Mouse (Mus musculus) T-helper 1 cell (primary cell): ENCODE data around the gene Tpsab1.

ENCODE experiments used
- in situ Hi-C: fragments of 300-600 bp; cut with MboI, MseI; formaldehyde crosslinking; loops from one replicate; pipeline ENCODE4 v1.15.1; 2025; ENCODE audit warnings: high pct_unique_total_duplicates

Tpsab1 gene

DNA sequence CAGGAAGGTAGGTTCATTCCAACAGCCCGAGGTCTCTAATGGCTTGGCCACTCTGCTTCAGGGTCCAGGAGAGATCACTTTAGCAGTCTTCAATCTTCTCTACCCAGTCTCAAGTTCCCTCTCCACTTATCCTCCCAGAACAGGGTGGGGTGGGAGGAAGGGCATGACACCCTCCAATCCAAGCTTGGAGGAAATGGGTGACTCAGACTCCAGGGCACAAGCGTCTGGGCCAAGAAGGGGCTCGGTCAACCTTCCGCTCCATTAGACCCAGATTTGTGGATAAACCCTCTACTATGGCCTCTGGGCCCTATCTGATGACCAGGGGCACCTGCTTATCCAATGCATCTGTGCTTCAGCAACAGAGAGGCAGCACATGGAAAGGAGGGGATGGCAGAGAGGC is at the start of gene Tpsab1:
Gene Tpsab1, minus strand, starts transcription at position 101 of the 400 bp plus-strand sequence.
- in situ Hi-C loops, result loop anchor here (25.0 kb wide), 1 partner anchor 967 kb away; no protein-coding TSS in a partner anchor

DNA sequence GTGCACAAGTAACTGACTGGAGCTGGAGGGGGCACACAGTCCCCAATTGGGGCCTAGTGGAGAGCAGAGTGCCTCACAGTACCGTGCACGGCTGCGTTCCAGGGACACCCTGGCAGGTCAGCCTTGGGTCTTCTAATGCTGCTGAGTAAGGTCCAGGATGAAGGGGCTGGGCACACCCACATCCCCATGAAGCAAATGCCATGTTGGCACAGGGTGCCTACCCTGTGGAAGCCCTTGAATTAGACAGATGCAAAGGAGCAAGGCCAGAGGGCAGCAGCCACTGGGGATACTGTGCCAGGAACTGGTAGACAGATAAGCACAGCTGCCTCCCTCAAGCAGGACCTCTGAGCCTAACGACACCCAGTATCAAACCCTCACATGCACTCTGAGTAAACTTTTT is 49.2 kb upstream of the Tpsab1 start:
- in situ Hi-C loops, result loop anchor here (10.0 kb wide), 1 partner anchor 300 kb away; no protein-coding TSS in a partner anchor

DNA sequence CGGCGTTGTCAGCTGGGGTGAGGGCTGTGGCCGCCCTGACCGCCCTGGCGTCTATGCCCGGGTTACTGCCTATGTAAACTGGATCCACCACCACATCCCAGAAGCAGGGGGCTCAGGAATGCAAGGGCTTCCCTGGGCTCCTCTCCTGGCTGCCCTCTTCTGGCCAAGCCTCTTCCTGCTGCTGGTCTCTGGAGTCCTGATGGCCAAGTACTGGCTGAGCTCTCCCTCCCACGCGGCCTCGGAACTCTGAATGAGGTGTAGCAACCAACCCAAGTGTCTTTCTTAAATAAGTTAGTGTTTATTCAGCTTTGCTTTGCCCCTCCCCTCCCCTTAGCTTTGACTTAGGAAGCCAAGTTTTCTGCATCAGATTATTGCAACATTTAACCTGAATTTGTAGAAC is 28.6 kb upstream of the Tpsab1 start:
- in situ Hi-C loops, result loop anchor here (25.0 kb wide), 1 partner anchor 1463 kb away; the partner anchor contains the start of gene Nkx2-5

DNA sequence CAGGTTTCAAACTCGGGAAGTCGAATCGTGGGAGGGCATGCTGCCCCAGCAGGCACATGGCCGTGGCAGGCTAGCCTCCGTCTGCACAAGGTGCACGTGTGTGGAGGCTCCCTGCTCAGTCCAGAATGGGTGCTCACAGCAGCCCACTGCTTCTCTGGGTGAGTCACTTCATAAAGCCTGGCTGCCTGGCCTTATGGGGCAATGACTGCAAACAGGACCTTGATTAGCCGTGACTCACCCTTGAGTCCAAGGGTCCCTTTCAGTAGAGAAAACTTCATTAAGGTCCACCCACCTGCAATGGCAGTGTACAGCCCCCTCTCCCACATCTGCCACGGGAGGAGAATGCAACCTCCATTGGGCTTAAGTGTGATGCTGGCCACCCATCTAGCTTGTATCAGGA is 27.1 kb upstream of the Tpsab1 start:
- in situ Hi-C loops, result loop anchor here (25.0 kb wide), 1 partner anchor 1465 kb away; the partner anchor contains the start of gene Nkx2-5

DNA sequence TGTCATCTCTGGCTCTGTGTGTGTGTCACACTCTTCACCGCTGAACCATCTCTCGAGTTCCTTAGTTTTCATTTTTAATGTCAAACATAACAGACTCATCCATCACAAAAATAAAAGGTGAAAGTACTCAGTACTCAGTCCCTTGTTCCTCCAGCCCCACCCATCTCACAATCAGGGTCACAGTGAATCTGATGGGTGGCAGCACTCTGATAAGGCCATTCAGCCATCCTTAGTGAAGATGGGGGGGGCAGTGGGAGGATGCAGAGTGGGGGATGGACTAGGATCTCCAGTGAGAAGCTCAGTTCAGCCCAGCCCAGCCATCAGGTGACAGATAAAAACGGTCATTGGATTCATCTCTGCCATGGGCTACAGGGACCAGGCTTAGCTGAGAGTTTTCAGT is 23.6 kb upstream of the Tpsab1 start, which contains the start of gene Tpsg1:
Gene Tpsg1, plus strand, starts transcription at position 301 of the 400 bp plus-strand sequence.
- in situ Hi-C loops, result loop anchor here (25.0 kb wide), 1 partner anchor 1468 kb away; the partner anchor contains the start of gene Nkx2-5

DNA sequence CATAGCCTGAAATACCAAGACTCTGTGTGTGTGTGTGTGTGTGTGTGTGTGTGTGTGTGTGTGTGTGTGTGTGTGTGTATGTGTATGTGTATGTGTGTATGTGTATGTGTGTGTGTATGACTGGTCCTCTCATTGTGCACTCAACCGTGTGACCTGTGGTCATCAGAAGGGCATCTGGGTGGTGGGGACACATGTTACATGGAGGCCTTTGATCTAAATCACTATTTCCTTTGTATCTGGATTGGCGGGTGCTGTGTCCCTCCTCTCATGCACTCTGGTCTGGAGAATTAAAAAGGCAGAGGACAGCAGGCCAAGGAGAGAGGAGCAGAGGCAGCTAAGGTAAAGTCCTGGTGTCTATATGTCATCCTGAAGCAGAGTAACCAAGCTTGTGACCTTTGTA is 20.6 kb upstream of the Tpsab1 start, which contains the start of gene Tpsb2:
Gene Tpsb2, plus strand, starts transcription at position 301 of the 400 bp plus-strand sequence.
- in situ Hi-C loops, result loop anchor here (25.0 kb wide), 1 partner anchor 1471 kb away; the partner anchor contains the start of gene Nkx2-5

DNA sequence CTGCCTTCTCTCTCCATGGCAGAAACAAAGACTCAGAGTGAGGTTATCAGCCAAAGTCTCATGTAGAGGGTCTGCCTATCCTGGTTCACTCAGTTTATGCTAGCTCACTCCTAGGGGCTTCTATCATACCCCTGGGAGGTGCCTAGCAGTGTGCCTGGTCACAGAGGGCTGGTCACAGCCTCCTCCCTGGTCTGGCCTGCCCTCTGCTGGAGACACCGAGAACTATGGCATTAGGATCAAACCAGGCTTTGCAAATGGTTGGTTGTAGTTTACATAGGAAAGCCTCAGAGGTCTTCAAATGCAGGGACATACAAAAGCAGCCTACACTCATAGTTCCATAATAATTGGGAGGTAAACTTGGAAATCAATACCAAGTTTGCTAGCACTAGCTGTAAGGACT is 18.4 kb upstream of the Tpsab1 start:
- in situ Hi-C loops, result loop anchor here (25.0 kb wide), 1 partner anchor 1474 kb away; the partner anchor contains the start of gene Nkx2-5

DNA sequence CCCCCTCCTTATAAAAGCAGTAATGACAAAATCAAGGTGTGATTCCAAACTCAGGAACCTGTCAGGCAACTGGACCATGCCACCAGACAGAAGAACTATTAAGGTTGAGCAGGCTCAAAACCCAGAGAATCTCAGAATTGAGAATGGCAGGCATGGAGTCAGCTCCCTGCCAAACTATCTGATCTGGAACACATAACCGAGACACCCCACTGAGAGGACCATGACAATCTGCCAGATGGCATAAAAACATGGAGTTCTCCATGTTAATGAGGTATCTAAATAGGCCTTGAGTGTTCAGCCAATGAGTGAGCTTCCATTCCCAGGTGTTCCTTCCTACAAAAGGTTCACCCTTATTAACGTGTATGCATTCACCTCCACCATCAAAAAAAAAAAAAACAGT is 15.9 kb upstream of the Tpsab1 start:
- in situ Hi-C loops, result loop anchor here (25.0 kb wide), 1 partner anchor 1476 kb away; the partner anchor contains the start of gene Nkx2-5

DNA sequence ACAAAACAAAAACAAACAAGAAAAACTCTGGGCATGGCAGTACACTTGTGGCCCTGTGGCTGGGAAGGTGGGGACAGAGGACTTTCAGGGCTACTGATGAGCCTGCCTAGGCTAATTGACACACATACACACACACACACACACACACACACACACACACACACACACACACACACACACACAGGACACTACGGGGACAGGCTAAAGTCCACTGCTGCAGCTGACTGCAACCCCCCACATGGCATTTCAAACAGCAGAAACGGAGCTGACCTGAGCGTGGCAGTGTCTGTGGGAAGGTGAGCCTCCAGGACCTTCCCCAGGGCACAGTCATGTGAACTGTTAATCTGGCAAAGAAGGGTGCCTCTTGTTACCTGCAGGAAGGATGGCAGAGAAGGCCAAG is 3.9 kb downstream of the Tpsab1 start:
- in situ Hi-C loops, result loop anchor here (25.0 kb wide), 1 partner anchor 971 kb away; no protein-coding TSS in a partner anchor

DNA sequence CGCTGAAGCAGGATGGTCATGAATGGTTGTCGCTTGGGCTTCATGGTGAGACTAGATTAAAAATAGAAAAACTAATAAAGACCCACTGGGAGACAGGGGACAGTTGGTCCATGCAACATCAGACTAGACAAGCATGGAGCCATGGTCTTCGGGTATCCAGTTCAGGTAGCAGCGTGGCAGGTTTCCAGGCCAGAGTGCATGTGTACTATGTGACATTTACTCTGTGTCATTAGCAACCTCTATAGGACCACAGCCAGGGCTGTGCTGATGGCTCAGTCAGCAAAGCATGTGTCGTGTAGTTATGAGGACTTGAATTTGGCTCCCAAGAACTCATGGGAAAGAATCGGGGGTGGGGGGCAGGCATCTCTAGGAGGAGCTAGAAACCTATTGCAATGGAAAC is 5.4 kb downstream of the Tpsab1 start:
- in situ Hi-C loops, result loop anchor here (25.0 kb wide), 1 partner anchor 972 kb away; no protein-coding TSS in a partner anchor

DNA sequence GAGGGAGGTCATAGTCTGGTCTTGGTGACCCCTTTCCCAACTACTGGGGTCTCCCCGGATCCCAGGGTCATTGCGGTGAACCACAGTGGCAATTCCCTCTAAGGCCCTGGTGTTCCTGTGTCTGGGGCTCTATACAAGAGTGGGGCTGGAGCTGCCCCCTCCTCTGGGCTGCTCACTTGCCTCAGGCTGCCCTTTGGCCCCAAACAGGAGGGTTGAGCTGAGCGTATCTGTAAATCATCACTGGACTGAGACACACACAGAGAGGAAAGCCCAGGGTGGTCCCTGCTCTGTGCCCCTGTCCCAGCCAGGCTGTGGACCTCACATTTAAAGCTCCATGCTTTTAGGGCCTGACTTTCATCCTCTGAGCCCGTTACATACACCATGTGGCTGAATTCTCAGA is 7.1 kb downstream of the Tpsab1 start:
- in situ Hi-C loops, result loop anchor here (25.0 kb wide), 1 partner anchor 974 kb away; no protein-coding TSS in a partner anchor

DNA sequence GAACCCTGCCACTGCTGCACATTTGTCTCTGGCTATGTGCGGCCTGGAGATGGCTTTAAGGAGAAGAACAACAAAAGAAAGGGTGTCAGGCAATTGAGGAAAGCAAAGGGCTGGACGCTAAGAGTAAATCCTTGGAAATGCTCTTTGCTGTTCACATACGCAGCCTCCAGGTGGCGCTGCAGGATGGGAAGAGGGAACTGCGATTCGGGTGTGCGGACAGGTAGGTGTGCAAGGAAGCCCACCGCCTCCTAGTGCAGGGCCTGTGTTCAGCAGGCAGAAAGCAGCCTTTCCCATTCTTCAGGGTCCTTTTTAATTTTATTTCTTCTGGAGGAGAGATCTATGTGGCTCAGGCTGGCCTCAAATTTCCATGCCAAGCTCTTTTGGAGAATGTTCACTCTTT is 11.4 kb downstream of the Tpsab1 start:
- in situ Hi-C loops, result loop anchor here (25.0 kb wide), 1 partner anchor 978 kb away; no protein-coding TSS in a partner anchor

DNA sequence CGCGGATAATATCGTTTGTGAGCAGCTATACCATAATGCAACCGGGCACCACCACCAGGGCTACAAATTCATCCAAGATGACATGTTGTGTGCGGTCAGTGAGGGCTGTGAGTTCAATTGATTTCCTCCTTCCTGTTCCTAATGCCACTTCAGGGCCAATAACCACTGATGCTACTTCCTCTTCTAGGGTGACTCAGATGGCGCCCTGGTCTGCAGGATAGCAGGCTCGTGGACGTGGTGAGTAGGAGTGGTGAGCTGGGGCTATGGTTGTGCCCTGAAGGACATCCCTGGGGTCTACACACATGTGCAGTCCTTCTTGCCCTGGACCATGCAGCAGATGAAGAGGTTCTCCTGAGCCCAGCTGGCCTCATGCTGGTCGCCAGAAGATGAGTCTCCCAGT is 13.0 kb downstream of the Tpsab1 start:
- in situ Hi-C loops, result loop anchor here (25.0 kb wide), 1 partner anchor 980 kb away; no protein-coding TSS in a partner anchor

DNA sequence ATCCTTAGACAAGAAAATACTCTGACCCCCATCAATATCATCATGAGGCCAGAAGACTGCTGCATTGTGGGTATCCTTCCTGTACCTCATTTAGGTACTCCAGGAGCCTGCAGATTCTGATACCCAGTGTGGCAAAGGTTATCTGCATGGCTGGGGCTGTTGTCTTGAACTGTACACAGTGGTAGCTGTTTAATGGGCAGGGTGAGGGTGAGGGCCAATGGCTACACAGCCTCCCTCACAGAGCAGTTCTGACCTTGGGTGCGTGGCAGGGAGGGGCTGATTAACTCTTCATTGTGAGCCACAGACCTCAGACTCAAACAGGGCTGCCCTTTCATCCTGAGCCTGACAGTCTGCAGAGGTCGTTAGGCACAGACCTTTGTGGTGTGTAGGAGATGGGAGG is 22.4 kb downstream of the Tpsab1 start:
- in situ Hi-C loops, result no loop called here

DNA sequence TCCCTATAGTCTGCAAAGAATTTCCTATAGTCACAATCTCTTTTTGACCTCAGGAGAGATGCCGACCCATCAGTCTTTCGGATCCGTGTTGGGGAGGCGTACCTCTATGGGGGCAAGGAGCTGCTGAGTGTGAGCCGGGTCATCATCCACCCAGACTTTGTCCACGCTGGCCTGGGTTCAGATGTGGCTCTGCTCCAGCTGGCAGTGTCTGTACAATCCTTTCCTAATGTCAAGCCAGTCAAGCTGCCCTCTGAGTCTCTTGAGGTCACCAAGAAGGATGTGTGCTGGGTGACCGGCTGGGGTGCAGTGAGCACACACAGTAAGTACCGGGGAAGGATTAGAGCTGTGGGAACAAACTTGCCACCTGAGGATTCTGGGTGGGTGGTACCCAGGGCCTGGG is 24.5 kb downstream of the Tpsab1 start:
- in situ Hi-C loops, result no loop called here

DNA sequence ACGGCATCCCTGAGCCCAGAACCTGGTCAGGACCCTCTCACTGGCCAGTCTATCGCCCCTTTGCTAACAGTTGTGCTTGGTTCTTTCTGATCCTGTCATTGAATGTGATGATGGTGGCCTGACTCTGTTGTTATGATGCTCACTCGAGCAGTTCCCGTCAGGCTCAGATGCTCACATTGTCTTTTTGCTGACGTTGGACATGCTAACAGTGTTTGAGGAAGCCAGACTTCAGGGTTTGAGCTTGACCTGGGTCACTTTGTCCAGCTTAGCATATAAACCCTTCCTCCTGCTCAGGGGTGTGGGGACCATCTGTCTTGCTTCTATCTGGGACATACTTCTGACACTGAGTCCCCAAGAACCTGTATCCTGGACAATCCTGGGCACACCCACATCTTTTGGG is 27.0 kb downstream of the Tpsab1 start, which contains the start of gene Prss29:
Gene Prss29, plus strand, starts transcription at position 301 of the 400 bp plus-strand sequence.
- in situ Hi-C loops, result no loop called here

DNA sequence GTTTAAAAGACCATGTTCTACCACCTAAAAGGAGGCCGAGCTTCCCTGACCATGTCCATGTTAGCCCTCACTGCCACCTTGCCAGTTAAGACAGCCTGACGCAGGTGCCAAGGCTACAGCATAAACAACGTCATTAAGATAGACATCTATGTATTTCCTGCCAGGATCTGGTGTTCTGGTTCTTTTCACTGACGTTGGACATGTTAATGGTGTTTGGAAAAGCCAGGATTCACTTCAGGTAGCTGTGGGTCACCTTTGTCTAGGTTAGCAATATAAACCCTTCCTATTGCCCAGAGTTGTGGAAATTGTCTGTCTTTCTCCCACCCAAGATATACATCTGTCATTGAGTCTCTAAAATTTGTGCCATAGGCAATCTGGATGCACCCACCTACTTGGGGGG is 37.0 kb downstream of the Tpsab1 start, which contains the start of gene Prss28:
Gene Prss28, plus strand, starts transcription at position 301 of the 400 bp plus-strand sequence.
- in situ Hi-C loops, result no loop called here

DNA sequence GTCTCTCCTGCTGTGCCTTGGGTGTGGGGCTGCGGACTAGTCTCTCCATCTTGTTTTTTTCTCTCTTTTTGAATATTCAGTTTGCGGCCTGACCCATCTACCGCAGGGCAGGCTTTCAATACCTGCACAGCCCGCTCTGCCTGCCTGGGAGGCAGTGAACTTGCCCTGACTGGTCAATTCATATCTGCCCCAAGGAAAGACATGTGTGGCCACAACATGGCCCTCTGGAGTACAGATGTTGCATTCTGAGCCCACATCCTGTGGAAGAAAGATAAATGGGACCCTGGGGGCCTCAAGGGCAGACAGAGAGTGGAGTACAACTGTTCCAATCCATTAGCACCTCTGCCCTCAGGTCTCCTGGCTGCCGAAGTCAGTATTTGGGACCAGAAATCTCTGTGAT is 47.3 kb downstream of the Tpsab1 start, which contains the start of gene Prss34:
Gene Prss34, plus strand, starts transcription at position 301 of the 400 bp plus-strand sequence.
- in situ Hi-C loops, result no loop called here

DNA sequence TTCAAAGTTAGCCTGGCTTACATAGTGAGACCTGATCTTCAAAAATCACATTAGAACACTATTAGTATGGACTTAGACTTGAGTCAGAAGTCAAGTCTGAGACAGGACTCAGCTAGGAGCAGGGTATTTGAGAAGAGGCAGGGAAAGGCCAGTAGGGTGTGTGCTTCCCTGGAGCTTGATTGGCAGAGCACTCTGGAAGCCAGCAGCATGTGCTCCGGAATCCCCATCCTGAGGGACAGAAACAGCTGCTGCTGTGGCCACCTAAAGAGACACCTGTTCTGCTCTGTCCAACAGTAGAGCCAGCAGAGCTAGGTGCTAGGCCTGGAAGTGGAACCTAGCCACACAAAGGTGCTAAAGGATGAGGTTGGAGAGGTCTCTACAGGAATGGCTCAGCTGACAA is 51.3 kb downstream of the Tpsab1 start:
- in situ Hi-C loops, result no loop called here

DNA sequence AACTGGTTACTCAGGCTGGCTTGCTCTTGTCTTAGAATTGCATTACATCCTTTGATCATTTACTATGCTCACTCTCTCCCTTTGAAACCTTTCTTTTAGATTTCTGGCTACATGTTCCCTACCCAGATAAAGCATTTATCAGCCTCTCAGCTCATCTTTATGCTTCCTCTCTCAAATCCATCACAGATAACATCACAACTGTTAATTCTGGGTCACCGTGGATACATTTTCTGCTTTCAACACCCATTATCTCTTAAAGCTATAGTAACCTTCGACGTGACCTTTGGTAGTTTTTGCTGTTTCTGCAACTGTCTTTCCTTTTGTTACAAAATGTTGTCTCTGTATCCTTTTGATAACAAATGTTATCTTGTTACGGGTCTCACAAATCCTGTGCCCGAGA is 51.9 kb downstream of the Tpsab1 start:
- in situ Hi-C loops, result no loop called here
